Mouse (Mus musculus): ENCODE measurements around the gene Mycbpap.

Mycbpap gene

DNA sequence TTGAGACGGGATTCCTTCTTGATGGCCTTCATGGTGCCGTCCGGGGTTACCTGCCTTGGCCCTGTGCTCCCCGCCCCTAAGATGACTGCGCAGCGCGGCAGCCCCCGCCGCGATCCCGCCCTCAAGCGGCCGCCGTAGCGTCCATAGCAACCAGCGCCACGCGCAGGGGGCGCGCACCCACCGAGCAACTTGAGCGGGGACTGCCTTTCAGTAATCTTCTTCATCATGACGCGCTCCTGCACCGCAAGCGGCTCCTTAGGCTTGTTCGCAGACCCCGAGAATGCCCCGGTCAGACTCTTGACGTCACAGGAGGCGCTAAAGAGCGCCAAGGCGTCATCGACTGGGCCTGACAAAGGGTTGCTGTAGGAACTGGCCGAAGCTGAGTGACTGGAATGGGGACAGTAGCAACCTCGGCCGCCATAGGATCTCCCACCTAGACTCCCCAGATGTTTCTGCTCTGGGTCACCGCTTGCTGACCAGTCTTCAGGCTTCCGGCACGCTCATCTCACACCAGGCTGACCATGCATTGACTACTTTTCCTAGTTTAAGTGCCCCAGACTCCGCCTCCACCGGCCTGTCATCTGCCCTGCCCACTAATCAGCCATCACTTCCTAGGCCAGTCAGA, at the start of gene Mycbpap:
TSS of gene Mycbpap (minus strand) at position 524 of the 625 bp plus-strand sequence.
- DNase-seq: peak; percentile 62

DNA sequence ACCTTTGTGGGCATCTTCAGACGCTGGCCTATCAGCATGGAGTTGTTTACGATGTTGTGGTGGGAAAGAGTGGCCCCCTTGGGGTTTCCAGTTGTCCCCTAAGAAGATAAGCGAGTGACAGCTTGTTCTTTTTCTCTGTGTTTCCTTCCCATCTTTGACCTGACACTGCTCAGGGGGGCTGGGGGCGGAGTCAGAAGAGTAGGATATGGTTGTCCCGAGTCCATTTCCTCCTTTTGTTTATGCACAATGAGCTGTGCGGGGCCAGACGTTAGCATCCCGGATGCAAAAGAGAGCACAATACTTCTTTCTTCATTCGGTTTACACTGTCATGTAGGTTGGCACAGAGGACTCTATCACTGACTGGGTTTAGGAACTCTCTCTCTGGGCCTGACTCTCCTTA, 49.1 kb upstream of the Mycbpap start:
- peak; percentile 68 for DNase-seq

DNA sequence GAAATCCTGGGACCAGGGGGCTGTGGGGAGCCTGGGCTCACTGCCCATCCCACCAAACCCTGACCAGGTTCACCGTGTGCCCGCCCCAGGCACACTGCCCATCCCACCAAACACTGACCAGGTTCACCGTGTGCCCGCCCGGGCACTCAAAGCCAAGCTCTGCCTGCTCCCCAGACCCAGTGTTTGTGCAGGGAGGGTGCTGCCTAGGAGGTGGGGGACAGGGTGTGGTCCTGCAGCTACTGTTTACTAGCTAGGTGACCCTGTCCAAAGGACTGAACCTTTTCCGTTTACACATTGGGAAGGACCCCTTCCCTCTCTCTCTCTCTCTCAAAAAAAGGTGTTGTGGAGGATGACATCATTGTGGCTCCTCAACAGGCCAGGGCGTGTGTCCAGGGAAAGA, 45.8 kb upstream of the Mycbpap start:
- DNase-seq: no peak

DNA sequence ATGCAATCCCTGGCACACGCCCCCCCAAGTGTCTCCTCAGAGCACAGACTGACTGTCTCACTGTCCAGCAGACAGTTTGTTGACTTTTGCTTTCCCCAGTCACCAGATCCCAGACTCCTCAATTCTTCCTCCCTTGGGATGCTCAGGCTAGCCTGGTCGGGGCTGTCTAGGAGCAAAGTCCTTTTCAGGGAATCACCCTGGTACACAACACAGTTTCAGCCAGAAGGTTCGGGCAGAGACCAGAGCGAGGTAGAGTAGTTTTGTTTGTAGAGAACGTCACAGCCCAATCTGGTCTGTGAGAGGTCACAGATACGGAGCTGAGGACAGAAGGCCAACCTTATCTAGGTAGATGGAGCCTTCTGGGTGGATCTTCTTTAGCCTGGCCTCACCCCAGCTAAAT, 45.0 kb upstream of the Mycbpap start:
- no peak for DNase-seq

DNA sequence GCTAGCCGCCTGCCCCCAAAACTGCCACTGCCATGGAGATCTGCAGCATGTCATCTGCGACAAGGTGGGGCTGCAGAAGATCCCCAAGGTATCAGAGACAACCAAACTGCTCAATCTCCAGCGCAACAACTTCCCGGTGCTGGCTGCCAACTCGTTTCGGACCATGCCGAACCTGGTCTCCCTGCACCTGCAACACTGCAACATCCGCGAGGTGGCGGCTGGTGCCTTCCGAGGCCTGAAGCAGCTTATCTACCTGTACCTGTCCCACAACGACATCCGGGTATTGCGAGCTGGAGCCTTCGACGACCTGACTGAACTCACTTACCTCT, 43.6 kb upstream of the Mycbpap start:
- no peak for DNase-seq

DNA sequence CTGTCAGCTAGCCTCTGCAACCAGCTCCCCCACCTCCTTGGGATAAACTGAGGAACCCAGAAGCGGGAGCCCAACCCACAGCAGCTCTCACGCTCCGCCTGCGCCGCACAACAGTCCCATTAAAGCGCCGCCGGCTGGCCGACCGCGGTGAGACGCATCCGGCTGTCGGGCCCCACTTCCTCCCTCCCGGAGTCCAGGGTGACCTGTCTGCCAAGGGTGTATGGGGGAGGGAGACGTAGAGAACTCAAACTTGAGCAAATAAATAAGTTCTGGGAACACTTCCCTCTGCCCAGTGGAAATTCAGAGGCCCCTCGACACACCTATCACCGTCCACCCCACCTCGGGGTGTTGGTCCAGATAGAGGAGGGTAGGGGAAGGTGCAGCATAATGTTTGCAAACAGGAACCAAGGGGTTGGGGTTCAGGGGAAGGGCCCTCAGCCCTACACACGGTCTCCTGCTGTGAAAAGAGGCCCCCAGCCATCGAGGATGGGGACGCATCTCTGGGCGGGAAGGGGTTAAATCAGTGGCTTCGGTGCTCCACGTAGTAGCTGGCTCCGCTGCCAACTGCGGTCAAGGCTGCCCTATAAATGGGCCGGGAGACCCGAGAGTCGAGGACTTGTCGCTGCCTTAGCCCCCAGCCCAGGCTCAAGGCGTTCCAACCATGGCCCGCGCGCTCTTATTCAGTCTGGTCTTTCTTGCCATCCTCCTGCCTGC, 43.1 kb upstream of the Mycbpap start, which contains the start of gene Chad:
TSS of gene Chad (plus strand) at position 611 of the 714 bp plus-strand sequence.
- DNase-seq: peak; percentile 32

DNA sequence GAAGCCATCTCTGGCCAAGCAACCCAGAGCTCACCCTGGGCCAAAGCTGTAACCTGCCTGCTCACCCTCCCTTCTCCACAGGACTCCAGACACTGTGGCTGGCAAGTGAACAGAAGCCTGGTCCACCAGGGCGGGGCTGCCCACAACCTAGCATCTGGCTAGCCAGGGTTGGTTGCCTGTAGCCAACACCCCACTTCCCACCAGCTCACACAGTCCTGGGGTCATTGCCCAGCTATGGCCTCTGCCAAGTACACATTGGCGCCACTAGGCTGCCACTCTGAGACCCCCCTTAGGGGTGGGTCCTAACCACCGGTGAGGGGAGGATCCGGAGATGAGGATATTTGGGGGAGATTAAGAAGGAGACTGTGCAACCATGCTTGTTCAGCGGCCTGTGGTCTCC, 42.3 kb upstream of the Mycbpap start:
- DNase-seq: no peak

DNA sequence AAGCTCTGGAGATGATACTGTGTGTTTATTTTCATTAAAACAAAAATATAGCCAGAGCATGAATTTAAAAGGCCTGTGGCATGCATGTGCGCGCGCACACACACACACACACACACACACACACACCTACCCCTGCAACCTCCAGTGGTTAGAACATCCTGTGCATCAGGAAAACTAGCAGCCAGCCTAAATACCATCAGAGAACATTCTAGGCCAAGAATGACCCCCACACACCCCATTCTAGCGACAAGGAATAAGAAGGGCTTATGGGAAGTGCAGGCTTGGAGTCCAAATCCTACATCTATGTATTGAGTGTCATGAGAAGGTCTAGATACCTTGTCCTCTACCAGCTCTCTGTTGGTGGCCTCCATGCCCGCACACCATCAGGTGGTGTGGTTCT, 41.8 kb upstream of the Mycbpap start:
- DNase-seq: no peak

DNA sequence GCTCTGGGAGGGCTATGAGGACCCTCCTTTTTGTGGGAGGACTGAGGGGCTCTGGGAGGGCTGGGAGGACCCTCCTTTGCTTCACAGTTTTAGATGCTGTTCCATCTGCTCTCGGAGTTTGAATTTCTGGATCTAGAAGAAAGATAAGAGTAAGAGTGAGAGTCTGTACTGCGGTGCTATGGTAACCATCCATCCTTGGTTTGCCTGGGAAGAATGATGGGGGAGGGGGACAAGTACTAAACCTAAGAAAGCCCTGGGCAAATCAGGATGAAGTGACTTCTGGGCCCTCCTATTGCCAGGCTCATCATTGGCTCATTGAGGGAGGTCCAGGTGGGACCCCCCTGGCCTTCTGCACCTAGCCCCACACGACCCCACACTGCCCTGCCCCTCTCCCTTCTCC, 36.7 kb upstream of the Mycbpap start:
- no peak for DNase-seq

DNA sequence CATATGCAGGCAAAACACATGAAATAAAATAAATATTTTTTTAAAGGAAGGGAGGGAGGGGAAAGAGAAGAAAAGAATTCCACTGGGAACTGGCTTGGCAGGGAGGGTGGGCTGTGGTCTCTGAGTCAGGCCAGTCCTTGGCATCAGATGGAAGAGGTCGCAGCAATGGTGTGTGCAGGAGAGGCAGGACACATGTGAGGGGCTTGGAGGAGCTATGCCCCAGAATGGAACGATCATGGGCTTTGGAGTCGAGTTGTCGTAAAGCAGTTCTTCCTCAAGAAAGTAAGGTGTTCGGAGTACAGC, 28.9 kb upstream of the Mycbpap start:
- no peak for DNase-seq

DNA sequence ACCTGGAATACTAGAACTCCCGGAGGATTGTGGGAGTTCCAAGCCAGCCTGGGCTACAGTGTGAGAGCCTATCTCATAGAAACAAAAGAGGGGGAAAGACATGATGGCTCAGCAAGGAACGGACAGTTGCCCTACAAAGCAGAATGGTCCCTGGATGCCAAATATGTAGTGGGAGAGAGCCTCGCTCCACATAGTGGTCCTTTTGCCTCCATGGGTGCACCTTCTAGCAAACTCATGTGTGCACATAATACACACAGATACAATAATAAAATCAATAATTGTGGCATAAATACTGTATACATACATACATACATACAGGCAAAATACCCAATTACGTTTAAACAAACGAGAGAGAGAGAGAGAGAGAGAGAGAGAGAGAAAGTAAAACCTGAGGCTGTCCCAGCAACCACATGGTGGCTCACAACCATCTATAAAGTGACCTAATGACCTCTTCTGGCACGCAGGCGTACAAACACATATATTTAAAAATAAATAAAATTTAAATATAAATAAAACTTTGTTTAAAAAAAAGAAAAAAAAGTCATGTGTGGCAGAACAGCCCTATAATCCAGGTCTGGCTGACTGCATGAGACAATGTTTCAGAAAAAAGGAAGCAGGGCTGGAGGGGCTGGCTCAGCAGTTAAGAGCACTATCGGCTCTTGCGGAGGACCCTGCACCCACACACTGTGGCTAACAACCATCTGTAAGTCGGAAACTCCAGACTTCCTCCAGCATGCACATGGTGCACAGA, 28.3 kb upstream of the Mycbpap start:
- no peak for DNase-seq

DNA sequence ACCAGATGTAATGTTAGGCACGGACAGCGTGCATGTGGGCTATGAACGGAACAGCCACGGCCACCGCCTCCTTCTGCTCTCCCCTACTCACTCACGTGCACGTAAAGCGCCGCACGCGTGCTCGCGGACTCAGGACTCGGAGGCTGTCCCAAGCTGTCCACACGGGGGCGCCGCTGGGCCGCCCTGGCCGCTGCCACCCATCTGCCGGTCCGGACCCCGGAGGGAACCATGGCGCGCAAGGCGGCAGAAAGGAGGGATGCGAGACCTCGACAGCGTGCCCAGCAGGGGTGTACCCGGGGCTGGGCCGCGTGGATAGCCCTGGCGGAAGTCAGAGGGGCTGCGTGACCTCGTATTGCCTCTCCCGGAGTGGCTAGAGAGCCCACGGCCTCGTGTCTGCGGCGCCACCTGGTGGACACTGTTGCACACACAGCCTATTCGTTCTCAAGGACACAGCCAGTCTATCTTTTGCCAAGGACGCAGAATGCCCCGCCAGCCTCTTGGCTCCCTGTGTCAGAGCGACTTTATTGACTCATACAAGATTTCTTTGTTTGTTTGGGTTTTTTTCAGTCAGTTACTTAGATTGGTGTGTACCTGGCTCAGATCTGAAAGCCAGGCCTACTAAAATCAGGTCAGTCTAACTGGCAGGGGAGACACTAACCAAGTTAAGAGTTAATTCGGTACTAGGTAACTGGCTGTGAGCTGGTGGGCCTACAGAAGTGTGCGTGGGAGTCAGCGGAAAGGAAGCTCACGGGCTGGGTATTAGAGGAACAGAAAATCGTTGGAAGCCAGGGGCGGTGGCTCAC, 27.5 kb upstream of the Mycbpap start, which contains the start of gene Rsad1:
TSS of gene Rsad1 (minus strand) at position 368 of the 803 bp plus-strand sequence.
- peak; percentile 94 for DNase-seq

DNA sequence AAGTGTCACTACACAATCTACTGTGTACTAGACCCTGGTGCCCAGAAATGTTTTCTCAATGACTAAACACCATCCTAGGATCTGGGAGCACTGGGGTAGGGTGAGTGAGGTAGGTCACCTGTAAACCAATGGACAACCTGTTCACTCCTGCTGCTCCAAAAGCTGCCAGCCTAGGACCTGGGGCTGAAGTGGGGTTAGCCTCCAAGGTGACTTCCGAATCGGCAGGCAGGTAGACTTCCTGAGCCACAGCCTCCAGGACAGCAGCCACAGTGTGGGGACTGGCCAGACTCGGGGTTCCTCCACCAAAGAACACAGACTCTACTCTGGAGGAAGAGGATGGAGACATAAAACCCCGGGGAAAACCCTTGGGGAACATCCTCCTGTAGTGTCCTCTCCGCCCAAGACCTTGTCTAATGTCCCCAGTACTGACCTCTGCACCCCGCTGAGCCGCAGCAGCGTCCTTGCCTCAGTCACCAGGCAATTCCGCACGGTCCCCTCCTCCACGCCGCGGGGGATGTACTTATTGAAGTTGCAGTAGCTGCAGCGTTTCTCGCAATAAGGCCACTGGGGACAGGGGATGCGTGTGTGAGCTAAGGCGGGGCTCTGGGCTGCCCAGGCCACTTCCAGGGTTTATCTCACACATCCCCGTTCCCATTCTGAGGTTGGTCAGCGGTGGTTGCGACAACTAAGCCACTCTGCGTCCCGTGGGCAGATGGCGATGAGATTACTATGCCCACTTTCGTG, 26.7 kb upstream of the Mycbpap start:
- DNase-seq: peak; percentile 62

DNA sequence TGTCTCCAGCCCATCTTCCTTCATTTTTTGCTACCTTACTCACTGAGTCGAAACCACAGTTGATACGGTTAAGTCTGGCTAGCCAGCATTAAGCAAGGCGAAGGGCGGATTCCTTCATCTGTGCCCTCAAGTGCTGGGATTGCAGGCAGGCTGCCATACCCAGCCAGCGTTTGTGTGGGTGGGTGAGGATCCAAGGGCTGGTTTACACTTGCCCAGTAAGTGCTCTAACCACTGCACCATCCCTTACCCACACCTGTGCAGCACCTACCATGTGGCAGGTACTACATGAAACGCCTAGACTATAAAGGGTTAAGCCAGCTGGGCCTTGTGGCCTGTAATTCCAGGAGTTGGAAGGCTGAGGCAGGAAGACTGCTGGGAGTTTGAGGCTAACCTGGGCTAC, 25.7 kb upstream of the Mycbpap start:
- DNase-seq: no peak

DNA sequence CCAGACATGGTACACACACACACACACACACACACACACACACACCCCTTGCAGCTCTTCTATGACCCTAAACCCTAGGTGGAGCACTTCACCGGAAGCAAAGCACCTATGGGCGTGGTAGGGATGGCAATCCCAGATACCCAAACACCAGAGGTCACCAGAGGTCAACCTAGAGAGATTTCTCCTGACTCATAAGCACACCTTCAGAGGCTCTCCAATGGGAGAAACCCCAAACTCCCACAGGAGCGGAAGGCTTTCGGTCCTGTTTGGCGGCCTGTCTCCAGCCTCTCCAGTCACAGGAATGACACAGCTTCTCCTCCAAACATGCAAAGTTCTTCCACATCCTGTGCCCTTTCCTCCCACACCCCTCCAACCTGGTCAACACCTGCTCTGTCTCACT, 24.8 kb upstream of the Mycbpap start:
- no peak for DNase-seq

DNA sequence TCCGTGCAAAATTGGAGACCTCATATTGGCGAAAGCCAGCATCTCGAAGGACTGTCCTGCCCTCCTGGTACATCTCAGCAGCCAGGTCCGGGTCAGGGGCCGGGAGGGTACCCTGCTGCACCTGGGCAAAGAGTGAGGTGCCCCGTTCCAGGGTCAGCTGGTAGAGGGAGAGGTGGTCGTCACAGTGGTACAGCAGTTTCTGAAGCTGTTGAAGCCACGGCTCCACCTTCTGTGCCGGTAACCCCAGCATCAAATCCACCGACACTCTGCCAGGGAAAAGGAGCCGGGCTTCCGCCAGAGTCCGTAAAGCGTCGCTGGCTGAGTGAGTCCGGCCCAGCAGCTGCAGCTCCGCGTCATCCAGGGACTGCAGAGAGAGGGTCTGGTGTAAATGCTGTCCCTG, 22.9 kb upstream of the Mycbpap start:
- no peak for DNase-seq

DNA sequence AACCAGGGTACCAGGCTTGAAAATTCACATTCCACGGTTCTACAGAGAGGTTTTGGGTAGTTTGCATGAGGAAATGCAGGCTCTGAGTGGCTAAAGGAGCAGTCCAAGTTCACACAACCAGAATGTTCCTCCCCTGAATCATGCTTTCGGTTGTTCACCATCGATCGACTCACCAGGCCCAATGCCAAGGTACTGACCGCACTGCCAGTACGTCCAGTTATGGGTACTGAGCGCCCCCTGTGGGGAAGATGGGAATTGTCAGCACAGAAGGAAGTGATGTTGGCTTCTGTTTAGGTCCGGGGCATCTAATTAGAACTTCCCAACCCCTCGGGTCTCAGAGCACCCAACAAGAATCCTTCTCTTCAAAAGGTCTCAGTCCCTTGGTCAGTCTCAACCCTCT, 22.4 kb upstream of the Mycbpap start:
- peak; percentile 86 for DNase-seq

DNA sequence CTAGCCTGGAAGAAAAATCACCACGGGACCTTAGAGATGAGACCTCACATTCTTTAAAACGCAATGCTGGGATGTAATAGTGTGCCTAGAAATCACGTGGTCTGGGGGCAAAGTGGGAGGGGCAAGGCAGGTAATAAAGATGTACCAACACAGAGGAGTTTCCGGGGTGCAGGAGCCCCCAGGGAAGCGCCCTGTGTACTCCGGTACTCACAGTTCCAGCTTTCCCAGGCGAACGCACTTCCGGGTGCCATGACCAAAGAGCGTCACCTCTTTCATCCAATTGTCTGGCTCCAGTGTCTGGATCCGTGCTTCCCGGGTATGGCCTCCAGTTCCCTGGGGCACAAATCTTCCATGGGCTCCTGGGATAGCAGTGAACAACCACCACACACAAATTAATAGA, 21.8 kb upstream of the Mycbpap start:
- DNase-seq: no peak

DNA sequence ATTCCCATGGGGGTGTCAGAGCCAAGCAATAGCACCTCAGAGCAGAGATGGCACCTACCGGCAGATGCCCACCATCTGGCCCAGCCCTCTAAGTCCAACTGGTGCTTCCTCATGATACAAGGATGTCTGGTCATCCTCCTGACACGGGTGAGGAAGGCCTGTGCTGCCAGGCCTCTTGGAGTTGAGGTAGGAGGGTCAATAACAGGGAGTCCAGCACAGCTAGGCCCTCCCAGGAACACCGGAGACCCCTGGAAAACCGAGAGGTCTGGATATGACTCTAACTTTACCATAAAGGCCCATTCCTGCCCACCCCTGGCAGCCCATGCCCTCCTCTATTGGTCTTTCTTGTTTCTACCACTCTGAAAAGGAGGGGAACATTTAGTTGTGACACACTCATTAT, 20.9 kb upstream of the Mycbpap start:
- DNase-seq: no peak

DNA sequence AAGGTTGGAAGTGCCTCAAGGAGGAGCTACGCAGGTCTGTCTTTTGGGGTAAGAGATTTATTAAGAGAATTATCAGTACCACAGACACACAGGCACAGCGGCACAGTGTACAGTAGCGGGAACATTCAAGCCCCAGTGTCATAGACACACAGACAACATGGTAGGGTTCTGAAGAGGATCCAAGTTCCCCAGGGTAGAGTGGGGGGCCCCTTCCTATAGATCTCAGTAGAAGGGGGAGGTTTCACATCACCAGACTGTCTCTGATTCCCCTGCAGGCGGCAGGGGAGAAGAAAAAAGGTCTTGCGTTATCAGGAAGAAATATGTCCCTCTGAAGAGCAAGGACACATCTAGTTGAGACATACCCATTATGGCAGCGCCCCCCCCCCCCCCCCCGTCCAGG, 18.2 kb upstream of the Mycbpap start:
- DNase-seq: no peak

DNA sequence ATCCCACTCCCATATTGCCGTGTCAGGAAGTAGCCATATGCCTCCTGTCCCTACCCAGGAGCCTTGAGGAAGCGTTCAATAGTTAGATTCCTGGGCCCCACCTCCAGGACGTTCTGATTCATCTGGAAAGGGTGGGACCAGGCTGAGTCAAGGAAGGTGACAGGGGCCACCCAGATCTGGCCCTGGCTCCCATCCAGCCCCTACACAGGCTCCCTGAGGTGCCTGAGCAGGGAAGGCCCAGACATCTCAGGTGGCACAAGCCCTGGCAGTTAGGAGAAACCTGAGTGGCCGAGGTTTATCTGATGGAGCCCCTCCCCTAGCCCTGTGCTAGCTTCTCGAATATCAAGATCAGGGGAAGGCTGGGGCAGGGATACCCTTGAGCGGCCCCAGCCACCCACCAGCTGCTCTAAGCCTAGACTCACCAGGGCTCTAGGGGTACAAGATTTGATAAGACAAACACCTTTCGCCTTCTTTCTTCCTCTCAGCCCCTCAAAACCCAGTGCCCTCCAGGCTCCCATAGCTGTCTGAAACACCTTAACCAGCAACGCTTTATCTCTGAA, 17.3 kb upstream of the Mycbpap start:
- no peak for DNase-seq

DNA sequence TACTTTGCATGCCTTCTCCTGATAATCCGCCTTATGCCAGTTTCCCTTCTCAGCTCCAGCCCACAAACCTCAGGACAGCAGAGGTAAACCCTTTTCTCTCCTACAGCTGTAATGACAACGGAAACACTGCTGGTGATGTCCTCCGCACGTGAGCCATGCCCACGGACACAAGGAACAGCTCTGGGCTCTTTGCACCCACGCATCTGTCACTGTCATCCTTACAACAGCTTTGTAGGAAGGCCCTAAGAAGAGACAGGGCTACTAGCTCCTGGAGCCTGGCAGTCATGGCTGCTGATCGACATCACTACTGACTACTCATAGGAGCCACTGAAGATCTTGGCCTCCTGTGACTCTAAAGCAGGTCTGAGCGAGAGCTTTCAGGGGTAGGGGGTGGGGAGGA, 11.6 kb upstream of the Mycbpap start:
- no peak for DNase-seq
